Mouse (Mus musculus) frontal cortex, postnatal 25 days (tissue): ENCODE measurements around the gene Pelo.

Source experiments
- DNase-seq, 2 experiments: peaks; one replicate each; pipeline ENCODE4 v3.0.0; 2022; ENCODE audit warnings: low spot score in 2 of 2

The Pelo gene

GRCm38 (mm10) chr13:115096965-115097364 is 7.0 kb upstream of the Pelo start:
- no peak for DNase-seq

- no peak for DNase-seq
Measured at GRCm38 (mm10) chr13:115096216-115096615, 6.2 kb upstream of the Pelo start.

DNA sequence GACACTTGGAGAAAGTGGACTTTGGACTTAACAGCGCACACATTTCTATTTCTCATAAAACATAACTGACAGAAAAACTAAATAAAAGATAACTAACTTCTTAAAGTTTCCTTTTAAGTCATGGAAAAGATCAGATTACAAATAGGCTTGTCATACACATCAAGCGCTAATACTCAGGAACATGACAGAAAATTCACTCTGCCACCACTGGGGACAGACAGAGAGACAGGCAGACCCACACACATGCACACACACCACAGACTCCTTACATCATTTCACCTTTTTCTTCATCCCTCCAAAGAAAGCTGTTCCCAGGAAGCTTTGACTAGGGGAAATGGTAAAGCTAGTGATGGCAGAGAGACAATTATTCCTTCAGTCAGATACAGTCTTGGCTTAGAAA is 5.4 kb upstream of the Pelo start:
- no peak for DNase-seq

DNA sequence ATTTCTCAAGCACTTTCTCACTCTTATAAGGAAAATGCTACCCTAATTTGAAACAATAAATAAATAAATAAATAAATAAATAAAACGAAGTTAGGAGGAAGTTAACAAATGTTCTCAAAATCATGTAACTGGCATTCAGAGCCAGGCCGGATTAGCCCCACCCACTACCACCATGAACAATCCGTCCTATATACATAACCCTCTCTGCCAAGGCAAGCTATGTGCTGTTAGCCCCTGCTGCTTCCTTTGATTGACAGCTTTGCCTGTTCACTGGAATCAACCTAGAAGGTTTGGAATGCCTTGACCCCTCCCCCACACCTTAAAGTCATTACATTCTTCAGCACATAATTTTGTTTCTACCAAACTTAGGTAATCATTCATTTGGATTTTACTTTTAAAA is 1.5 kb upstream of the Pelo start:
- DNase-seq = no peak

DNA sequence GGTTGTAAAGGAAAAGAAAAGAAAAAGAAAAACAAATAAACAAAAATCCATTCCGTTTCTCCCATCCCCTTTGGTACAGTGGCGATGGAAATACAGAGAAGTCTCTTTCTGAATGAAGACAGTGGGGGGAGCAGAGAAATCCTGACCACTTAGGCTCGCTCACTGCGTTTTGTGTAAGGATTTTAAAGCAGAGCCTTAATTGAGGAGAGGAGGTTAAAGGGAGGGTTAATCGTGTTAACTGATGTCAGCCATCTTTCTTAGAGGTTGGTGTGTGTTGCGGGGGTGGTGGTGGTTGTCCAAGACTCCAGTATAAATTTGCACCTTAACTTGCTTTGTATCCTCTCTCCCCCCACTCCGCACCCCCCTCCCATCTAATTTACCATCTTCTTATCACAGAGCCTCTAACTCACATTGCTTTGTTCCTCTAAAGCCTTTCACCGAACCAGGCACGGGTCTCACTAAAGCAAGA is 1.0 kb upstream of the Pelo start:
- no peak for DNase-seq

DNA sequence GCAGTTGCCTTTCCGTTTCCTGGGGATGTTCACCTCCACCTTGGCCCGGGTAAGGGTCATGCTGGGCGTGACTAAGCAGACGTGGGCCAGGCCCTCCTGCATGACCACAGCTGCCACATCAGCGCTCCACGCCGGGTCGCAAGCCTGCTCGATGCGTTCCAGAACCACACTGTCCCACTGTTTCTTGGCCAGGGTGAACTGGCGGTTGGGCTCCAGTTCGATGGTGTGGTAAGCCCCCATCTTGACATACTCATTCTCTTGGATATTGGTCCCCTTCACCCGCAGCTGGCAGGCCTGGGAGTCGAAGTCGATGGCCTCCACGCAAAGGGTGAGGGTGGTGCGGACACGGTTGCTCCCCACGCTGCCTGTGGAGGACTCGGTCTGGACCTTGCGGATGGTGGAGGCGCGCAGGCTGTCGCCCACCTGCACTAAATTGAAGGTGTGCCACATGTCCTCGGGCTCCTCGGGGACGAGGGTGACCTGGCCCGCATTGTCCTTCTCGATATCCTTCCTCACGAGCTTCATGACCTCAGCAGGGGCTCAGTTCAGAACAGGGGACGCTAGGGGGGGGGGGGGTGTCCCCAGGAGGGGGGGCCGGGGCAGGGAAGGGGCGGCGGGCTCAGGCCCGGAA is 476 bp downstream of the Pelo start:
- DNase-seq = peak in 1 of 2 experiments; percentile 9

DNA sequence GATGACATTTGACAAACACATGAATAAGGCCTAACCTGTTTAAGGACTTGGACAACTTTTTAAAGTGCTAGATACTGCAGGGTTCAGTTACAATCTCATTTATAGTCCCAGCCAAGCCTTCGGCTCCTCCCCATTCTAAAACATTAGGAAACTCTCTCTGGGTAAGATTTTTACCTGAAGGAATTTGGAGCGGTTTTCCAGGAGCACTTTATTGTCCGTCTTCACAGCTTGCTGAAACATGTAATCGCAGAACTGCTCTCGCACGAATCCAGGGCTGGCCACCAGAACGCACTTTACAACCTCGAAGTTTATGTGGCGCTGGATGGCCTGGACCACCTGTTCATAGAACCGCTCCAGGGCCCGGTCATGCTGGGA is 979 bp downstream of the Pelo start:
- DNase-seq = no peak

- DNase-seq = no peak
Measured at GRCm38 (mm10) chr13:115085974-115086373, 4.0 kb downstream of the Pelo start.

- no peak for DNase-seq
Measured at GRCm38 (mm10) chr13:115082339-115082738, 7.6 kb downstream of the Pelo start.

GRCm38 (mm10) chr13:115079996-115080585 is 9.9 kb downstream of the Pelo start:
- no peak for DNase-seq

- no peak for DNase-seq
Measured at GRCm38 (mm10) chr13:115078997-115079685, 10.8 kb downstream of the Pelo start.

DNA sequence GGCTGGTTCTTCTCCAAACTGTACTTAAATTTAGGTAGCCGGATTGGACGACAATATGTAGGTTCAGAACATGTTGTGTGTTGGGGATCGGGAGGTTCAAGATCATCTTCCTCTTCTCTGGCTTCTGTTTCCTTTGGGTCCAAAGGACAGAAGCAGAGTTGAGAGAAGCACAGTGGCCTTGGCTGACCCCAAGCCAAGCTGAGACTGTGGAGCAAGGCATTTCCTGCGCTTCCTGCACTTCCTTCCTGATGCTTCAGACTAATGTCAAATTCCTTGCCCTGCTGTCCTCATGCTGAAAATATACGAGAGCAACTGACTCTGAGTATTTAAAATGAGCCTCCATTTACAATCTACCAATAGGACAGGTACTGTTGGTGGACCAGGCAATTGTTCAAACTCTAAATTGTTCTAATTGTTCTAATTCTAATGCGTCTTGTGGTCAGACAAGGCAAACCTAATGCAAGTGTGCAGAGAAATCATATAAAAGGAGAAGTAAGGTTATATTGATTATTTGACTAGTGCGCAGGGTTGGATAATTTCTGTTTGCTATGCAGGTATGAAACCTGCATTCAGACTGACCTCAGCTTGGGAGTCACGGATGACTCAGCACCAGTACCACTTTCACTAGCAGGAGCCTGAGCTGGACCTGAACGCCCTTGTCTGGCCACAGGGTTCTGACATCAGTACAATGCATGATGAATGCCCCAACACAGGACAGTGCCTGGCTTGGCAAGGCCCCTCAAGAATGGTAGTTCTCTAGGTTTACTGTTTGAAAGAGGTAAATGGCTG is 12.4 kb downstream of the Pelo start:
- DNase-seq = no peak

- DNase-seq = no peak
Measured at GRCm38 (mm10) chr13:115072386-115072785, 17.6 kb downstream of the Pelo start.

DNA sequence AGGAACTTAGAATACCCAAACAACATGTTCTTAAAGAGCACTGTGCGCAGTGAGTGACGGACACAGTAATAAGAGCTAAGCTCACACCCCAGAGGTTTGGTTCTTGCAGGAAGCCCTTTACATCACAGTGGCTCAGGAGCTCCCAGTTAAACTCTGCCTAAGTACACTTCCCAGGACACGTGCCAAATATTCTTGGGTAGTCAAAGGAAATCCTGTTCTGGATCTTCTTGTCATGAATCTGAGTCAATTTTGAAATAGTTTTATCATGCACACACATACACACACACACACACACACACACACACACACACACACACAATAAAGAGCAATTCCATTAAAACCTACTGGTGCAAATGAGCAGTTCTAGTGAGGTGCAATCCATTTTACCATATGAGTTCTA is 18.6 kb downstream of the Pelo start:
- no peak for DNase-seq

GRCm38 (mm10) chr13:115067968-115068330 is 22.0 kb downstream of the Pelo start:
- DNase-seq = no peak

DNA sequence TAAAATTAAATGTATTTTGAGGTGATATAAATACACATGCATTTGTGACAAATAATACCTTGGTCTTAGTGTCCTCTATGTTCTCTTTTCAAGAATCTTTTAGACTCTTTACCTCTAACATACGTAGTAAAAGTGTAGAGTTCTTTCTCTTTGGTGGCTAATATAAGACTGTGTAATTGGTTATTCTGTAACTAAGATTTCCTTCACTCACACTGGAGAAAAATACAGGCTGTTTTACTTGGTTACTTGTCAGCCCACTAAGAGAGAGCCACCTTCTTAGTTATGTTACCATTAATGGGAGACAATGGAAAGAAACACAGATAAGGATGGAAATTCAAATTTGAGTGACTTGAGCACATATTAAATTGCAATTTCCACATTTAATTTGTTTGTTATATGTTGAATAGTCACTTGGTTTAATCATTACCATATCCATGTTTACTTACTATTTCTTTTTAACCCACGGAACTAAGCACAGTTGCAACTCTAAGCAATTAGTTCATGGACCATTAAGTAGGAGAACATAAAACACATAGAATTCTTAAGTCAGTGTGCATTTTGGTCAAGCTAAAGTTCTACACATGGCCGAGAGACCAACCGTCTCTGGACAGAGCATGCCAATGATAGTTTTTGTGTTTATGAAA is 22.5 kb downstream of the Pelo start:
- no peak for DNase-seq

GRCm38 (mm10) chr13:115057555-115057954 is 32.4 kb downstream of the Pelo start:
- no peak for DNase-seq

DNA sequence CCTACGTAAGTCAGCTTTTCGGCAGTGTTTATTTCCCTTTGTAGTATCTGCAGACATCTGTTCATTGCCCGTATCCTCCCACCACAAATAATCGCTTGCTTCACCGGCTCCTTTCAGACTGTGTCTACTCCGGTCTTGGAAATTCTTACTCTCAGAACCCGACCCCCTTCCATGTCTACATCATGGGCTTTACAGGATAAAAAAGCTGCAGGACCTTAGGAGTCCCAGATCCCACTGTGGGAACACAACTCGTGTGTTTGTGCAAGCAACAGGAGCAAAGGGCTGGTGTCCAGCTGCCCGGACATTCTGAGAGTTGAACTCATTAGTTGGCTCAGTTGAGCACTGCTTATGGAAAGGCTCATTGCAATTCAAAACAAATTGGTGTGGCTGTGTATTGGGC is 35.2 kb downstream of the Pelo start:
- DNase-seq = no peak

- no peak for DNase-seq
Measured at GRCm38 (mm10) chr13:115052568-115052967, 37.4 kb downstream of the Pelo start.

DNA sequence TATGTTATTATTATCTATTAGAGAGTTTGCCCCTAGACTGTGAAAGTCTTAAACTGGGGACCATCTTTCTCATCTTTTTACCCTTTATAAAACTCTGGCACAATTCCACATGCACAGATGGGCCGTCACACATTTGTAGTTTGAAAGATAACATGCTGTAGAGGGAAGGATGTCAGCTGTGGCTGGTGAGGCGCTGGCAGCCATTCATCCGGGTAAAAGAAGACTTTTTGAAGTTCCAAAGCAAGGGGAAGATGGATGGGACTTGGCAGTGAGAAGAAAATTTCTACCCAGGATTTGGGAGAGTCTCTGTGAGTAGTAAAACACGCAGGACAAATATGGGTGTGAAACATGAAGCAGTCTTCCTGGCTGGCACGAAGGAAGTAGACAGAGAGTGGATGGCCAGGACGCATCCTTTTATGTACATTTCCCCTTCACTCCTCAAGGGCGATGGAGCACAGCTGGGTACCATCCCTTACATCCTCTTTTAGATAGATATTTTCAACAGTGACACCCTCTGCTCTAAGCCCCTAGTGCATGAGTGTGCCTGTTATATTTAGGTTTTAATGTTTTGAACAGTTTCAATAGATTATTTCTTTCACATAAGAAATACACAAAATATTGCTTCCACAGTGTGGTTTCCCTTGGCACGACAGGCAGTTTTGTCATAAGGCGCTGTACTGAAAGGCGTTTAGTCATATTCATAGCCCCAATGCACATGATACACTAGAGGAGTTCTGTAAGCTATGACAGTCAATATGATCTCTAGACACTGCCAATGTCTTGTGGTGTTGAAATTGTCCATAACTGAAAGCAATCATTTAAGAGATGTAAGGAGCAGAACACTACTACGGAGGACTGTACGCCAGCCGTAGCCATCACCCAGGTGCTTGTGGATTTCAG is 39.1 kb downstream of the Pelo start:
- no peak for DNase-seq

- DNase-seq = no peak
Measured at GRCm38 (mm10) chr13:115042652-115043051, 47.3 kb downstream of the Pelo start.
